Mouse (Mus musculus) ES-Bruce4 (cell line): ENCODE measurements around the gene Amigo2.

Experiments used
- CTCF ChIP-seq: IDR thresholded peaks from one replicate; pipeline ENCODE4 v1.8.1; 2011; ENCODE audit warnings: low read depth, low read length
- EP300 ChIP-seq: IDR thresholded peaks from 2 replicates; pipeline ENCODE4 v1.6.1; 2011; ENCODE audit warnings: low read depth, low read length; ENCODE audit not compliant: insufficient read depth
- POLR2A ChIP-seq: IDR thresholded peaks from one replicate; pipeline ENCODE4 v1.8.1; 2011; ENCODE audit warnings: low read length; ENCODE audit not compliant: insufficient read depth

- no peak for TF ChIP-seq POLR2A
- no peak for TF ChIP-seq CTCF
- TF ChIP-seq EP300: no peak
Observed at GRCm38 (mm10) chr15:97223431-97223830, 23.7 kb downstream of the Amigo2 start.
